Mouse (Mus musculus): ENCODE data around the gene Cdc42ep5. TPM values are rescaled to one million over a fixed set of nuclear protein-coding genes. Genes with fewer than 3 reads are reported as not detected.

Gene Cdc42ep5
- polyA plus RNA-seq, 1 experiment from 2014 or later = 46.2 TPM

GRCm38 (mm10) chr7:4147836-4148235 is 16.8 kb downstream of the Cdc42ep5 start:
- peaks cover 27% of the 10 kb centered on the region for H3K4me1 ChIP-seq (replicated peaks; ENCODE audit: control insufficient read depth, insufficient read depth, low read length)
- no peak overlapping the region for H3K4me2 ChIP-seq (ENCODE audit: low read depth, low read length)
- no peaks in the 10 kb centered on the region for H3K9me3 ChIP-seq (ENCODE audit: control insufficient read depth, low read length)
- WGBS = 75% methylated on average over 4 of the region's 4 CpGs
- no peak for ATAC-seq (ENCODE audit: low read depth)
- H3K4me3 ChIP-seq (ENCODE audit: low read length) = no peak overlapping the region
- no peaks in the 10 kb centered on the region; the same call in 1 of the 2 replicates for H3K27me3 ChIP-seq (ENCODE audit: control insufficient read depth, insufficient read depth, low read depth, low read length)
- H3K27ac ChIP-seq (ENCODE audit: low read length) = peak overlapping the region; percentile 99
- H3K9ac ChIP-seq (ENCODE audit: low read length) = no peak overlapping the region
- peaks cover 48% of the 10 kb centered on the region for H3K36me3 ChIP-seq (ENCODE audit: control insufficient read depth, insufficient read depth, low read length)

- Histone ChIP-seq H3K4me2 (ENCODE audit: low read depth, low read length) (no peak overlapping the region), H3K27me3 (ENCODE audit: control insufficient read depth, insufficient read depth, low read depth, low read length) (no peaks in the 10 kb centered on the region; the same call in 1 of the 2 replicates), H3K4me3 (ENCODE audit: low read length) (no peak overlapping the region), H3K4me1 (replicated peaks; ENCODE audit: control insufficient read depth, insufficient read depth, low read length) (peaks cover 27% of the 10 kb centered on the region), H3K9ac (ENCODE audit: low read length) (no peak overlapping the region), H3K27ac (ENCODE audit: low read length) (peak overlapping the region; percentile 41; the same call in 1 of the 2 replicates), H3K36me3 (ENCODE audit: control insufficient read depth, insufficient read depth, low read length) (peaks cover 52% of the 10 kb centered on the region), H3K9me3 (ENCODE audit: control insufficient read depth, low read length) (no peaks in the 10 kb centered on the region)
- WGBS = 75% methylated on average over 19 of the region's 20 CpGs
- no peak for ATAC-seq (ENCODE audit: low read depth)
Observed at GRCm38 (mm10) chr7:4147371-4147770, 17.3 kb downstream of the Cdc42ep5 start.

DNA sequence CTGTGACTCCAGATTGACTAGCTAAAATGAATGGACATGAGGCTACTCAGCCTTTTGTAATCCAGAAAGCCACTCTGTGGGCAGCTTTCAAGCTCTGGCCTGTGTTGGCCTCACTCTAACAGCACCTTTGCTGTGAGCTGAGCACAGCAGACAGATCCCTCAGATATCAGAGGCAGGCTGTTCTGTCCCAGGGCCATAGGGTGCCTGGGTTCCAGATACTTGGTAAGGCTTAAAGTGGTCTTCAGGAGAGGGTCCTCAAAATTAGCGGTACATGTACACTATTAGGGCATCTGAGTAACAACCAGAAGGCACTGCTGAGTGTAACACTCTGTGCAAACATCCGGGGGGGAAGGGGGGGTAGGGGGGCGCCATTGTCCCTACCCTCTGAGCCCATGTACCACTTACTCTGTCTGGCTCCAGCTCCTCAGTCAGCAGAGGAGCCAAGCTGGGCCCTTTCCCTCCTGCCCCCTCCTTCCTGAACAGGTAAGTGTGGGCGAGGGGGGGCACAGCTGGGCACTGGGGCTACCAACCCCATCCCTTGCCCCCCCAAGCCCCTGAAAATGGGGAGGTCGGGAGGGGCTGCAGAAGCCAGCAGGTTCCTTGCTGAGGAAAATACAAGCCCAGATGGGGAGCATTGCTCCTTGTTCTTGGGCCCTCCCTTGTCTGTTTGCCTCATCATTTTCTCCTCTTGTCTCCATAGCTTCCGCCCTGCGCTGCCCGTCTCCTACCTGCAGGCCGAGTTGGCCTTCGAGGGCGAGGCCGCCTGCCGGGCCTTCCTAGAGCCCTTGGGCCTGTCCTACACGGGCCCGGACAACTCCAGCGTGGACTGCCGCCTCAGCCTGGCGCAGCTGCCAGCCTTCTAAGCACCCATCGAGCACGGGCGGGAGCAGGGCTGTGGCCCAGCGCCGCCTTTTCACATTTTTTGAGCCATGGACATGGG is 18.1 kb downstream of the Cdc42ep5 start:
- WGBS = 89% methylated on average over 23 of the region's 23 CpGs
- H3K4me3 ChIP-seq (ENCODE audit: low read length) = no peak overlapping the region
- no peak overlapping the region for H3K27ac ChIP-seq (ENCODE audit: low read length)
- no peaks in the 10 kb centered on the region for H3K9me3 ChIP-seq (ENCODE audit: control insufficient read depth, low read length)
- no peak overlapping the region for H3K9ac ChIP-seq (ENCODE audit: low read length)
- H3K4me2 ChIP-seq (ENCODE audit: low read depth, low read length) = no peak overlapping the region
- H3K4me1 ChIP-seq (replicated peaks; ENCODE audit: control insufficient read depth, insufficient read depth, low read length) = peaks cover 27% of the 10 kb centered on the region
- H3K36me3 ChIP-seq (ENCODE audit: control insufficient read depth, insufficient read depth, low read length) = peaks cover 61% of the 10 kb centered on the region
- no peak for ATAC-seq (ENCODE audit: low read depth)
- H3K27me3 ChIP-seq (ENCODE audit: control insufficient read depth, insufficient read depth, low read depth, low read length) = no peaks in the 10 kb centered on the region; the same call in 1 of the 2 replicates

GRCm38 (mm10) chr7:4145552-4146190 is 19.0 kb downstream of the Cdc42ep5 start:
- Histone ChIP-seq H3K4me2 (ENCODE audit: low read depth, low read length) (no peak overlapping the region), H3K9me3 (ENCODE audit: control insufficient read depth, low read length) (no peaks in the 10 kb centered on the region), H3K27ac (ENCODE audit: low read length) (no peak overlapping the region), H3K9ac (ENCODE audit: low read length) (no peak overlapping the region), H3K27me3 (ENCODE audit: control insufficient read depth, insufficient read depth, low read depth, low read length) (no peaks in the 10 kb centered on the region), H3K4me1 (replicated peaks; ENCODE audit: control insufficient read depth, insufficient read depth, low read length) (peaks cover 26% of the 10 kb centered on the region), H3K36me3 (ENCODE audit: control insufficient read depth, insufficient read depth, low read length) (peaks cover 68% of the 10 kb centered on the region), H3K4me3 (ENCODE audit: low read length) (no peak overlapping the region)
- WGBS = 58% methylated on average over 6 of the region's 6 CpGs
- no peak for ATAC-seq (ENCODE audit: low read depth)

DNA sequence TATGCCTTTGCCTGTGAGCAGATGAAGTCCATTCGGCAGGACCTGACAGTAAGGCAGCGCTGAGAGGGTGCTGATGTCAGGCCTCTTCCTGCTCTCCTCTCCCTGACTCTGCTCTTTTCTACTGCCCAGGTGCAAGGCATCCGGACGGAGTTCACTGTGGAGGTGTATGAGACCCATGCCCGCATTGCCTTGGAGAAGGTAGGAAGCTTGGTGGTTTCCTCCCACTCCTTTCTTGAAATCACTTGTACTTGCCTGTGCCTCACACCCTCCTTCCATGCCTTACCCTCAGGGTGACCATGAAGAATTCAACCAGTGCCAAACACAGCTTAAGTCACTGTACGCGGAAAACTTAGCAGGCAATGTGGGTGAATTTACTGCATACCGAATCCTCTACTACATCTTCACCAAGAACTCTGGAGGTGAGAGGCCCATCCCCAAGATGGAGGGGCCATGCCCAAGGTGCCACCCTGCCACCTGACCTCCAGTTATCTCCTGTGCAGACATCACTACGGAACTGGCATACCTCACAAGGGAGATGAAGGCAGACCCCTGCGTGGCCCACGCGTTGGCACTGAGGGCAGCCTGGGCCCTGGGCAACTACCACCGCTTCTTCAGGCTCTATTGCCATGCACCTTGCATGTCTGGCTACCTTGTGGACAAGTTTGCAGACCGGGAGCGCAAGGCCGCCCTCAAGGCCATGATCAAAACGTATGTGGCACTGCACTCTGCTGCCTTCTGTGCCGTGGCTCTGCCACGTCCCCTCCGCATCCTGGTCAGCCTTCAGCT is 19.7 kb downstream of the Cdc42ep5 start:
- ATAC-seq (ENCODE audit: low read depth) = no peak
- WGBS = 95% methylated on average over 20 of the region's 20 CpGs

GRCm38 (mm10) chr7:4144046-4144445 is 20.6 kb downstream of the Cdc42ep5 start:
- 94% methylated on average over 13 of the region's 13 CpGs for WGBS
- Histone ChIP-seq H3K4me1 (replicated peaks; ENCODE audit: control insufficient read depth, insufficient read depth, low read length) (peaks cover 17% of the 10 kb centered on the region), H3K27me3 (ENCODE audit: control insufficient read depth, insufficient read depth, low read depth, low read length) (no peaks in the 10 kb centered on the region), H3K27ac (ENCODE audit: low read length) (no peak overlapping the region), H3K36me3 (ENCODE audit: control insufficient read depth, insufficient read depth, low read length) (peaks cover 83% of the 10 kb centered on the region), H3K4me2 (ENCODE audit: low read depth, low read length) (no peak overlapping the region), H3K9ac (ENCODE audit: low read length) (no peak overlapping the region), H3K4me3 (ENCODE audit: low read length) (no peak overlapping the region), H3K9me3 (ENCODE audit: control insufficient read depth, low read length) (no peaks in the 10 kb centered on the region)
- no peak for ATAC-seq (ENCODE audit: low read depth)

More for the DNA sequence above, 19.7 kb downstream of the Cdc42ep5 start:
- Histone ChIP-seq H3K4me3 (ENCODE audit: low read length) (no peak overlapping the region), H3K4me1 (replicated peaks; ENCODE audit: control insufficient read depth, insufficient read depth, low read length) (peaks cover 19% of the 10 kb centered on the region), H3K9ac (ENCODE audit: low read length) (no peak overlapping the region), H3K27ac (ENCODE audit: low read length) (no peak overlapping the region), H3K27me3 (ENCODE audit: control insufficient read depth, insufficient read depth, low read depth, low read length) (no peaks in the 10 kb centered on the region), H3K9me3 (ENCODE audit: control insufficient read depth, low read length) (no peaks in the 10 kb centered on the region), H3K4me2 (ENCODE audit: low read depth, low read length) (no peak overlapping the region), H3K36me3 (ENCODE audit: control insufficient read depth, insufficient read depth, low read length) (peaks cover 74% of the 10 kb centered on the region)

DNA sequence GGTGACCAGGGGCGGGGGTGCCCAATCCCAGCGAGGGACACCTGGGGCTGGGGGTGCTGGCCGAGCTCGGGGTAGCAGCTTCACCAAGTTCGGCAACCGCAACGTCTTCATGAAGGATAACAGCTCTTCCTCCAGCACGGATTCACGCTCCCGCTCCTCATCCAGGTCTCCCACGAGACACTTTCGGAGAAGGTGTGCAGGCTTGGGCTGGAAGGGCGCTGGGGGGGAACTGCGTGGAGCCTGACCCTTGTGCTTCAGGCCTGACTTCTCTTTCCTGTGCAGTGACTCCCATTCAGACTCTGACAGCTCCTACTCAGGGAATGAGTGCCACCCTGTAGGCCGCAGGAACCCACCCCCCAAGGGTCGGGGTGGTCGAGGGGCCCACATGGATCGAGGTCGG is 21.2 kb downstream of the Cdc42ep5 start:
- Histone ChIP-seq H3K27ac (ENCODE audit: low read length) (no peak overlapping the region), H3K9me3 (ENCODE audit: control insufficient read depth, low read length) (no peaks in the 10 kb centered on the region), H3K4me2 (ENCODE audit: low read depth, low read length) (no peak overlapping the region), H3K9ac (ENCODE audit: low read length) (no peak overlapping the region), H3K36me3 (ENCODE audit: control insufficient read depth, insufficient read depth, low read length) (peaks cover 87% of the 10 kb centered on the region), H3K4me1 (replicated peaks; ENCODE audit: control insufficient read depth, insufficient read depth, low read length) (peaks cover 14% of the 10 kb centered on the region), H3K27me3 (ENCODE audit: control insufficient read depth, insufficient read depth, low read depth, low read length) (no peaks in the 10 kb centered on the region), H3K4me3 (ENCODE audit: low read length) (no peak overlapping the region)
- ATAC-seq (ENCODE audit: low read depth) = no peak
- WGBS = 95% methylated on average over 18 of the region's 19 CpGs

DNA sequence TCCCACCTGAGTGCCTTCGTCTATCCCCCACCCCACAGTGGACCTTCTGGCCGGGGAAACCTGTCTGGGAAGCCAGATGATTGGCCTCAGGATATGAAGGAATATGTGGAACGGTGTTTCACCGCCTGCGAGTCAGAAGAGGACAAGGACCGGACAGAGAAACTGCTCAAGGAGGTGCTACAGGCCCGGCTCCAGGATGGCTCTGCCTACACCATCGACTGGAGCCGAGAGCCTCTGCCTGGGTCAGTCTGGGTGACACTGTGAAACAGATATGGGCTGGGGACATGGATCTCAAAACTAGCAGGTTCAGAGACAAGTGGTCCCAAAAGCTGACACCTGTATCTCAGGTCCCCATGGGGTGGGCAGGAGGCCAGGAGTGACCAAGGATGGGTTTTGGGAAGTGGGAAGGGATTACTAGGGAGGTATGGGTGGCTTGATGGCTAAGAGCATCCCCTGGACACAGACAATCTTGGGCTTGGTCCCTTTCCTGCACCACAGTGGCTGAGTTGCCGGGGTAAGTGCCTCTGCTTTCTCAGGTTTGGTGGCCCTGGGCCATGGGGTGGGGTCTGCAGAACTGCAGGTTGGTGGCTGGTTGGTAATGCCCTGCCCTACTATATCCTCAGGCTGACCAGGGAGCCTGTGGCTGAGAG is 21.7 kb downstream of the Cdc42ep5 start:
- H3K9me3 ChIP-seq (ENCODE audit: control insufficient read depth, low read length) = no peaks in the 10 kb centered on the region
- no peak for ATAC-seq (ENCODE audit: low read depth)
- no peak overlapping the region for H3K4me2 ChIP-seq (ENCODE audit: low read depth, low read length)
- H3K36me3 ChIP-seq (ENCODE audit: control insufficient read depth, insufficient read depth, low read length) = peaks cover 87% of the 10 kb centered on the region
- H3K27me3 ChIP-seq (ENCODE audit: control insufficient read depth, insufficient read depth, low read depth, low read length) = no peaks in the 10 kb centered on the region
- peaks cover 13% of the 10 kb centered on the region for H3K4me1 ChIP-seq (replicated peaks; ENCODE audit: control insufficient read depth, insufficient read depth, low read length)
- H3K27ac ChIP-seq (ENCODE audit: low read length) = no peak overlapping the region
- WGBS = 91% methylated on average over 10 of the region's 10 CpGs
- no peak overlapping the region for H3K4me3 ChIP-seq (ENCODE audit: low read length)
- no peak overlapping the region for H3K9ac ChIP-seq (ENCODE audit: low read length)
